Mouse (Mus musculus): ENCODE data around the gene Myh11.

- TF ChIP-seq CTCF (IDR thresholded peaks at IDR 0.05; ENCODE audit: low read depth) (no peak), EP300 (IDR thresholded peaks at IDR 0.05; ENCODE audit: low read depth) (peak; percentile 57)
Measured at GRCm38 (mm10) chr16:14309833-14310232, 18.7 kb upstream of the Myh11 start.

All from liver, postnatal 0 days (tissue).